7 mouse cellular contexts compared by ENCODE assay signal in the genomic region with DNA sequence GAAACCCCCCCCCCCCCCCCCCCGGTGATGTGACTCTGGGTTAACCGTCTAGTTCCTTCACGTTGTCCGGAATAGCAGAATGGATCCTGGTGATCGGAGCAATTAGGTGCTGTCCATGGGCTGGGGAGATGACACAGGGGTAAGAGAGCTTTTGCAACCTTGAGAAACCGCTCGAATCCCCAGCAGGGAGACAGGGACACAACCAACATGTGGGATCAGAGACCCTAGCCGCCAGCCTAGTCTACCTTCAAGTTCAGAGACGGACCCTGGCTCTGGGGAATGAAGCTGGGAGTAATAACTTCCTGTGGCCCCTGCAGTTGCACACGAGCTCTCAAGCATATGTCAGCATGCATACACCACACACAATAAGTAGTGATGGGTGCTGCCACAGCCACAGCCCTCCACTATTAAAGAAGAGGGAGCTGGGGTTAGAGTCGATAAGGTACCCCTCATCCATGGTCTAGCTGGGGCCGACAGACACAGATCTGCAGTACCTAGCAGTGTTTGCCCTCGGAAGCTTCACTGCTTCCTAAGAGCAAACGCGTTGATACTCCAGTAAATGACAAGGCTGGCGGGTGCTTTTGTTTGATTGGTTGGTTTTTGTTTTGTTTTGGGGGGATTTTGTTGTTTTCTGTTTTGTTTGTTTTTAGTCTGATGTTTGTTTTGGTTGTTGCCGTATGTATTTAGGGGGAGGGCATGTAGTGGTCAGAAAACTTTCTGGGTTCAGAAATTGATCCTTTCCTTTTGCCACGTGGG. TPM values are rescaled to one million over a fixed set of nuclear protein-coding genes. Genes with fewer than 3 reads are reported as not detected.
A peak's percentile ranks its signal among the peaks of the same experiment; 100 is the strongest.
DNase-seq lines count a peak whose midpoint lies in the region; ATAC-seq lines count a peak whose summit lies in the region.

No protein-coding gene starts in this region.

- H3K9me3 ChIP-seq in lung, embryonic 15.5 days = no peaks in the 10 kb centered on the region
- no peaks in the 10 kb centered on the region for H3K9me3 ChIP-seq in forebrain, embryonic 16.5 days (ENCODE audit: control insufficient read depth, low read length)
- no peaks in the 10 kb centered on the region for H3K9me3 ChIP-seq in liver, embryonic 16.5 days (replicated peaks; ENCODE audit: control insufficient read depth, low read length)

- DNase-seq in lung, postnatal 36 days = no peak
- peak; percentile 7 to 20 for DNase-seq in thymus, postnatal 36 days

- no peak for ATAC-seq in lung, embryonic 15.5 days (ENCODE audit: borderline replicate concordance, extremely low read depth, low FRiP score, low TSS enrichment)
- peak; percentile 13; the same call in 1 of the 2 replicates for ATAC-seq in forebrain, embryonic 16.5 days
- ATAC-seq in liver, embryonic 16.5 days (ENCODE audit: low read depth) = no peak
- ATAC-seq in monocyte, adult 5-6 weeks (replicated peaks; ENCODE audit: insufficient number of reproducible peaks, low FRiP score, low TSS enrichment, poor library complexity, severe bottlenecking) = no peak

- WGBS in lung, embryonic 15.5 days = 16% methylated on average over 18 of the region's 18 CpGs
- 21% methylated on average over 17 of the region's 18 CpGs for WGBS in forebrain, embryonic 16.5 days
- 14% methylated on average over 18 of the region's 18 CpGs for WGBS in liver, embryonic 16.5 days (ENCODE audit: insufficient replicate concordance)

- no peak overlapping the region for H3K27ac ChIP-seq in lung, embryonic 15.5 days
- no peak overlapping the region for H3K27ac ChIP-seq in brown adipose tissue, adult 24 weeks (replicated peaks; ENCODE audit: low read depth, low read length)
- no peak overlapping the region for H3K27ac ChIP-seq in forebrain, embryonic 16.5 days (ENCODE audit: low read length)
- no peak overlapping the region for H3K27ac ChIP-seq in liver, embryonic 16.5 days (ENCODE audit: low read length)

- peak overlapping the region; percentile 51 for H3K9ac ChIP-seq in lung, embryonic 15.5 days
- H3K9ac ChIP-seq in forebrain, embryonic 16.5 days (replicated peaks; ENCODE audit: low read depth, low read length) = peak overlapping the region; percentile 69
- H3K9ac ChIP-seq in liver, embryonic 16.5 days (ENCODE audit: low read depth, low read length) = peak overlapping the region; percentile 62

- H3K4me3 ChIP-seq in lung, embryonic 15.5 days = peak overlapping the region; percentile 54
- peak overlapping the region; percentile 28 for H3K4me3 ChIP-seq in brown adipose tissue, adult 24 weeks (ENCODE audit: insufficient read depth, low read depth, low read length)
- peak overlapping the region; percentile 75 for H3K4me3 ChIP-seq in forebrain, embryonic 16.5 days (replicated peaks; ENCODE audit: low read length)
- H3K4me3 ChIP-seq in liver, embryonic 16.5 days (ENCODE audit: low read depth, low read length) = peak overlapping the region; percentile 62

- peaks cover 6% of the 10 kb centered on the region; the same call in 1 of the 2 replicates for H3K4me1 ChIP-seq in lung, embryonic 15.5 days
- H3K4me1 ChIP-seq in brown adipose tissue, adult 24 weeks (ENCODE audit: control insufficient read depth, insufficient read depth, insufficient read length, low read length) = no peaks in the 10 kb centered on the region
- H3K4me1 ChIP-seq in forebrain, embryonic 16.5 days (replicated peaks; ENCODE audit: control insufficient read depth, insufficient read depth, low read length) = peaks cover 7% of the 10 kb centered on the region
- H3K4me1 ChIP-seq in liver, embryonic 16.5 days (ENCODE audit: control insufficient read depth, low read depth, low read length) = peaks cover 12% of the 10 kb centered on the region

- H3K4me2 ChIP-seq in lung, embryonic 15.5 days = peak overlapping the region; percentile 87
- peak overlapping the region; percentile 69 for H3K4me2 ChIP-seq in forebrain, embryonic 16.5 days (ENCODE audit: low read length)
- peak overlapping the region; percentile 92 for H3K4me2 ChIP-seq in liver, embryonic 16.5 days (ENCODE audit: low read depth, low read length)

- H3K36me3 ChIP-seq in lung, embryonic 15.5 days = no peaks in the 10 kb centered on the region
- H3K36me3 ChIP-seq in forebrain, embryonic 16.5 days (ENCODE audit: control insufficient read depth, insufficient read depth) = no peaks in the 10 kb centered on the region
- H3K36me3 ChIP-seq in liver, embryonic 16.5 days (ENCODE audit: control insufficient read depth, insufficient read depth) = no peaks in the 10 kb centered on the region

- H3K27me3 ChIP-seq in lung, embryonic 15.5 days = no peaks in the 10 kb centered on the region
- no peaks in the 10 kb centered on the region for H3K27me3 ChIP-seq in forebrain, embryonic 16.5 days (replicated peaks; ENCODE audit: control insufficient read depth, insufficient read depth, low read length)
- no peaks in the 10 kb centered on the region for H3K27me3 ChIP-seq in liver, embryonic 16.5 days (ENCODE audit: control insufficient read depth, insufficient read depth, low read depth, low read length)

RNA-seq across cellular contexts. Expression of gene Ift22, which starts 11.8 kb away (rescaled TPM):
- 84.6 and 87.1 TPM in 2 replicates for polyA plus RNA-seq in lung, embryonic 15.5 days (2015; fragmentation: Nextera tagmentation; extraction: Ambion mirVana)
- polyA plus RNA-seq in brown adipose tissue, adult 24 weeks (2012; ENCODE audit: insufficient read depth, insufficient read length, missing spikeins) = 13.4 and 14.6 TPM in 2 replicates
- 112 and 114 TPM in 2 replicates for polyA plus RNA-seq in forebrain, embryonic 16.5 days (2015; fragmentation: Nextera tagmentation; extraction: Ambion mirVana)
- polyA plus RNA-seq in liver, embryonic 16.5 days (2015; fragmentation: Nextera tagmentation; extraction: Ambion mirVana) = 7.6 and 8.4 TPM in 2 replicates
- total RNA-seq in monocyte, adult 5-6 weeks (2017) = 2.3 to 8.5 TPM (median 3.4 TPM) in 3 replicates

RNA-seq across cellular contexts. Expression of gene Fis1, which starts 33.4 kb away (rescaled TPM):
- 291 and 292 TPM in 2 replicates for polyA plus RNA-seq in lung, embryonic 15.5 days (2015; fragmentation: Nextera tagmentation; extraction: Ambion mirVana)
- polyA plus RNA-seq in brown adipose tissue, adult 24 weeks (2012; ENCODE audit: insufficient read depth, insufficient read length, missing spikeins) = 128 and 153 TPM in 2 replicates
- 292 and 326 TPM in 2 replicates for polyA plus RNA-seq in forebrain, embryonic 16.5 days (2015; fragmentation: Nextera tagmentation; extraction: Ambion mirVana)
- polyA plus RNA-seq in liver, embryonic 16.5 days (2015; fragmentation: Nextera tagmentation; extraction: Ambion mirVana) = 172 and 179 TPM in 2 replicates
- 159 to 216 TPM (median 206 TPM) in 3 replicates for total RNA-seq in monocyte, adult 5-6 weeks (2017)

RNA-seq across cellular contexts. Expression of gene Col26a1, which starts 36.7 kb away (rescaled TPM):
- polyA plus RNA-seq in lung, embryonic 15.5 days (2015; fragmentation: Nextera tagmentation; extraction: Ambion mirVana) = 12.1 and 13.5 TPM in 2 replicates
- polyA plus RNA-seq in brown adipose tissue, adult 24 weeks (2012; ENCODE audit: insufficient read depth, insufficient read length, missing spikeins) = not detected in 2 replicates
- 13.9 and 16.7 TPM in 2 replicates for polyA plus RNA-seq in forebrain, embryonic 16.5 days (2015; fragmentation: Nextera tagmentation; extraction: Ambion mirVana)
- 0.19 and 0.42 TPM in 2 replicates for polyA plus RNA-seq in liver, embryonic 16.5 days (2015; fragmentation: Nextera tagmentation; extraction: Ambion mirVana)
- total RNA-seq in monocyte, adult 5-6 weeks (2017) = not detected in 3 replicates

RNA-seq across cellular contexts. Expression of gene Cldn15, which starts 46.7 kb away (rescaled TPM):
- 4.7 and 5.1 TPM in 2 replicates for polyA plus RNA-seq in lung, embryonic 15.5 days (2015; fragmentation: Nextera tagmentation; extraction: Ambion mirVana)
- polyA plus RNA-seq in brown adipose tissue, adult 24 weeks (2012; ENCODE audit: insufficient read depth, insufficient read length, missing spikeins) = 4.6 and 10.2 TPM in 2 replicates
- 0.21 and 0.58 TPM in 2 replicates for polyA plus RNA-seq in forebrain, embryonic 16.5 days (2015; fragmentation: Nextera tagmentation; extraction: Ambion mirVana)
- polyA plus RNA-seq in liver, embryonic 16.5 days (2015; fragmentation: Nextera tagmentation; extraction: Ambion mirVana) = 7.5 and 7.9 TPM in 2 replicates
- total RNA-seq in monocyte, adult 5-6 weeks (2017) = 1.7 to 5.1 TPM (median 1.8 TPM) in 3 replicates
